Mouse (Mus musculus): Measurements from ENCODE around the gene Nck1. TPM values are rescaled to one million over a fixed set of nuclear protein-coding genes. Genes with fewer than 3 reads are reported as not detected.
A peak's percentile ranks its signal among the peaks of the same experiment; 100 is the strongest.

Nck1 gene
- polyA plus RNA-seq, 1 experiment from 2014 or later: 79.6 TPM

GRCm38 (mm10) chr9:100446059-100446686 is 99.8 kb downstream of the Nck1 start:
- H3K4me3 ChIP-seq: peak overlapping the region; percentile 53
- H3K9ac ChIP-seq: peak overlapping the region; percentile 44; the same call in 1 of the 2 replicates
- ATAC-seq (ENCODE audit: insufficient number of reproducible peaks, insufficient read depth, low FRiP score, low TSS enrichment): peak; percentile 77
- H3K9me3 ChIP-seq: no peaks in the 10 kb centered on the region
- H3K4me1 ChIP-seq: no peaks in the 10 kb centered on the region
- H3K4me2 ChIP-seq (replicated peaks): peak overlapping the region; percentile 86
- WGBS: under 1% methylated on average over 32 of the region's 32 CpGs
- H3K27ac ChIP-seq: peak overlapping the region; percentile 30; the same call in 1 of the 2 replicates
- H3K36me3 ChIP-seq: no peaks in the 10 kb centered on the region
- H3K27me3 ChIP-seq: 0 out of 2 replicates have a peak, but pooled peaks cover 2% of the 10 kb centered on the region

Other genes with a start within 250 kb of the Nck1 start
- gene Il20rb, start 59.3 kb downstream of the Nck1 start, polyA plus RNA-seq (2016; fragmentation: Nextera tagmentation; extraction: Ambion mirVana): 1.2 and 1.3 TPM in 2 replicates
- gene Slc35g2, start 25.0 kb upstream of the Nck1 start, polyA plus RNA-seq (2016; fragmentation: Nextera tagmentation; extraction: Ambion mirVana): 4.4 and 5.2 TPM in 2 replicates
- gene Stag1, start 51.7 kb upstream of the Nck1 start, polyA plus RNA-seq (2016; fragmentation: Nextera tagmentation; extraction: Ambion mirVana): 60.6 and 70.5 TPM in 2 replicates

Data from embryonic facial prominence, embryonic 12.5 days (tissue).